Mouse (Mus musculus): Measurements from ENCODE around the gene Gas2l3. TPM values are rescaled to one million over a fixed set of nuclear protein-coding genes. Genes with fewer than 3 reads are reported as not detected.

The Gas2l3 gene
- polyA plus RNA-seq, 1 experiment: 0.11 TPM

- H3K4me1 ChIP-seq (ENCODE audit: control insufficient read depth): peaks cover 15% of the 10 kb centered on the region
- no peak overlapping the region for H3K4me3 ChIP-seq (replicated peaks)
- H3K9me3 ChIP-seq (ENCODE audit: control insufficient read depth, low read length): no peaks in the 10 kb centered on the region
- H3K27me3 ChIP-seq (ENCODE audit: control insufficient read depth): no peaks in the 10 kb centered on the region
- TF ChIP-seq GATA1 (IDR thresholded peaks at IDR 0.05; ENCODE audit: low read length) (no peak), TAL1 (IDR thresholded peaks at IDR 0.05; ENCODE audit: low read length) (no peak)
- H3K36me3 ChIP-seq (ENCODE audit: control insufficient read depth): peaks cover 88% of the 10 kb centered on the region
Observed at GRCm38 (mm10) chr10:89417966-89418365, 25.8 kb downstream of the Gas2l3 start.

GRCm38 (mm10) chr10:89415478-89415877 is 28.3 kb downstream of the Gas2l3 start:
- TF ChIP-seq GATA1 (IDR thresholded peaks at IDR 0.05; ENCODE audit: low read length) (no peak), TAL1 (IDR thresholded peaks at IDR 0.05; ENCODE audit: low read length) (no peak)
- Histone ChIP-seq H3K4me3 (replicated peaks) (no peak overlapping the region), H3K9me3 (ENCODE audit: control insufficient read depth, low read length) (no peaks in the 10 kb centered on the region), H3K27me3 (ENCODE audit: control insufficient read depth) (no peaks in the 10 kb centered on the region), H3K4me1 (ENCODE audit: control insufficient read depth) (no peaks in the 10 kb centered on the region), H3K36me3 (ENCODE audit: control insufficient read depth) (peaks cover 86% of the 10 kb centered on the region)

- no peak for TF ChIP-seq GATA1 (IDR thresholded peaks at IDR 0.05; ENCODE audit: low read length)
- no peak for TF ChIP-seq TAL1 (IDR thresholded peaks at IDR 0.05; ENCODE audit: low read length)
- no peaks in the 10 kb centered on the region for H3K9me3 ChIP-seq (ENCODE audit: control insufficient read depth, low read length)
- H3K4me3 ChIP-seq (replicated peaks): no peak overlapping the region
- H3K36me3 ChIP-seq (ENCODE audit: control insufficient read depth): peaks cover 19% of the 10 kb centered on the region
- no peaks in the 10 kb centered on the region for H3K27me3 ChIP-seq (ENCODE audit: control insufficient read depth)
- no peaks in the 10 kb centered on the region for H3K4me1 ChIP-seq (ENCODE audit: control insufficient read depth)
Observed at GRCm38 (mm10) chr10:89407551-89407950, 36.2 kb downstream of the Gas2l3 start.

- H3K4me1 ChIP-seq (ENCODE audit: control insufficient read depth): no peaks in the 10 kb centered on the region
- H3K36me3 ChIP-seq (ENCODE audit: control insufficient read depth): peaks cover 16% of the 10 kb centered on the region
- no peaks in the 10 kb centered on the region for H3K27me3 ChIP-seq (ENCODE audit: control insufficient read depth)
- TF ChIP-seq GATA1 (IDR thresholded peaks at IDR 0.05; ENCODE audit: low read length) (no peak), TAL1 (IDR thresholded peaks at IDR 0.05; ENCODE audit: low read length) (no peak)
- no peaks in the 10 kb centered on the region for H3K9me3 ChIP-seq (ENCODE audit: control insufficient read depth, low read length)
- no peak overlapping the region for H3K4me3 ChIP-seq (replicated peaks)
Observed at GRCm38 (mm10) chr10:89406733-89407484, 36.9 kb downstream of the Gas2l3 start.

- Histone ChIP-seq H3K27me3 (ENCODE audit: control insufficient read depth) (no peaks in the 10 kb centered on the region), H3K36me3 (ENCODE audit: control insufficient read depth) (peaks cover 2% of the 10 kb centered on the region), H3K9me3 (ENCODE audit: control insufficient read depth, low read length) (no peaks in the 10 kb centered on the region), H3K4me3 (replicated peaks) (no peak overlapping the region), H3K4me1 (ENCODE audit: control insufficient read depth) (no peaks in the 10 kb centered on the region)
- no peak for TF ChIP-seq TAL1 (IDR thresholded peaks at IDR 0.05; ENCODE audit: low read length)
- no peak for TF ChIP-seq GATA1 (IDR thresholded peaks at IDR 0.05; ENCODE audit: low read length)
Observed at GRCm38 (mm10) chr10:89404936-89405335, 38.8 kb downstream of the Gas2l3 start.

GRCm38 (mm10) chr10:89400674-89401336 is 43.0 kb downstream of the Gas2l3 start:
- TF ChIP-seq GATA1 (IDR thresholded peaks at IDR 0.05; ENCODE audit: low read length) (no peak), TAL1 (IDR thresholded peaks at IDR 0.05; ENCODE audit: low read length) (no peak)
- no peaks in the 10 kb centered on the region for H3K9me3 ChIP-seq (ENCODE audit: control insufficient read depth, low read length)
- H3K4me1 ChIP-seq (ENCODE audit: control insufficient read depth): peaks cover 2% of the 10 kb centered on the region
- H3K36me3 ChIP-seq (ENCODE audit: control insufficient read depth): no peaks in the 10 kb centered on the region
- no peak overlapping the region for H3K4me3 ChIP-seq (replicated peaks)
- H3K27me3 ChIP-seq (ENCODE audit: control insufficient read depth): no peaks in the 10 kb centered on the region

GRCm38 (mm10) chr10:89395823-89396222 is 47.9 kb downstream of the Gas2l3 start:
- Histone ChIP-seq H3K4me1 (ENCODE audit: control insufficient read depth) (peaks cover 2% of the 10 kb centered on the region), H3K4me3 (replicated peaks) (no peak overlapping the region), H3K27me3 (ENCODE audit: control insufficient read depth) (no peaks in the 10 kb centered on the region), H3K36me3 (ENCODE audit: control insufficient read depth) (no peaks in the 10 kb centered on the region), H3K9me3 (ENCODE audit: control insufficient read depth, low read length) (no peaks in the 10 kb centered on the region)
- TF ChIP-seq TAL1 (IDR thresholded peaks at IDR 0.05; ENCODE audit: low read length) (no peak), GATA1 (IDR thresholded peaks at IDR 0.05; ENCODE audit: low read length) (no peak)

GRCm38 (mm10) chr10:89395321-89395720 is 48.4 kb downstream of the Gas2l3 start:
- no peaks in the 10 kb centered on the region for H3K9me3 ChIP-seq (ENCODE audit: control insufficient read depth, low read length)
- no peak for TF ChIP-seq GATA1 (IDR thresholded peaks at IDR 0.05; ENCODE audit: low read length)
- TF ChIP-seq TAL1 (IDR thresholded peaks at IDR 0.05; ENCODE audit: low read length): no peak
- H3K4me1 ChIP-seq (ENCODE audit: control insufficient read depth): peaks cover 2% of the 10 kb centered on the region
- H3K36me3 ChIP-seq (ENCODE audit: control insufficient read depth): no peaks in the 10 kb centered on the region
- H3K4me3 ChIP-seq (replicated peaks): no peak overlapping the region
- H3K27me3 ChIP-seq (ENCODE audit: control insufficient read depth): no peaks in the 10 kb centered on the region

GRCm38 (mm10) chr10:89392687-89393086 is 51.1 kb downstream of the Gas2l3 start:
- no peaks in the 10 kb centered on the region for H3K36me3 ChIP-seq (ENCODE audit: control insufficient read depth)
- peaks cover 2% of the 10 kb centered on the region for H3K4me1 ChIP-seq (ENCODE audit: control insufficient read depth)
- TF ChIP-seq TAL1 (IDR thresholded peaks at IDR 0.05; ENCODE audit: low read length) (no peak), GATA1 (IDR thresholded peaks at IDR 0.05; ENCODE audit: low read length) (no peak)
- no peaks in the 10 kb centered on the region for H3K9me3 ChIP-seq (ENCODE audit: control insufficient read depth, low read length)
- H3K4me3 ChIP-seq (replicated peaks): no peak overlapping the region
- no peaks in the 10 kb centered on the region for H3K27me3 ChIP-seq (ENCODE audit: control insufficient read depth)

Data from erythroblast, embryonic 14.5 days (primary cell).